Mouse (Mus musculus) adrenal gland, adult 10 weeks (tissue): ENCODE results near the gene Tle3. TPM values are rescaled to one million over a fixed set of nuclear protein-coding genes. Genes with fewer than 3 reads are reported as not detected.

Experiments
- polyA plus RNA-seq: library from polyadenylated mRNA; stranded (reverse); fragments of 350-450 nt; fragmentation: Illumina TruSeq; extraction: RNeasy Lipid Tissue Mini Kit (QIAGEN cat#74804); gene quantifications from one replicate; pipeline ENCODE4 v1.2.3, GENCODE M21; 2014; ENCODE audit warnings: low read depth, low replicate concordance

Gene Tle3
- 43.9 TPM for polyA plus RNA-seq

DNA sequence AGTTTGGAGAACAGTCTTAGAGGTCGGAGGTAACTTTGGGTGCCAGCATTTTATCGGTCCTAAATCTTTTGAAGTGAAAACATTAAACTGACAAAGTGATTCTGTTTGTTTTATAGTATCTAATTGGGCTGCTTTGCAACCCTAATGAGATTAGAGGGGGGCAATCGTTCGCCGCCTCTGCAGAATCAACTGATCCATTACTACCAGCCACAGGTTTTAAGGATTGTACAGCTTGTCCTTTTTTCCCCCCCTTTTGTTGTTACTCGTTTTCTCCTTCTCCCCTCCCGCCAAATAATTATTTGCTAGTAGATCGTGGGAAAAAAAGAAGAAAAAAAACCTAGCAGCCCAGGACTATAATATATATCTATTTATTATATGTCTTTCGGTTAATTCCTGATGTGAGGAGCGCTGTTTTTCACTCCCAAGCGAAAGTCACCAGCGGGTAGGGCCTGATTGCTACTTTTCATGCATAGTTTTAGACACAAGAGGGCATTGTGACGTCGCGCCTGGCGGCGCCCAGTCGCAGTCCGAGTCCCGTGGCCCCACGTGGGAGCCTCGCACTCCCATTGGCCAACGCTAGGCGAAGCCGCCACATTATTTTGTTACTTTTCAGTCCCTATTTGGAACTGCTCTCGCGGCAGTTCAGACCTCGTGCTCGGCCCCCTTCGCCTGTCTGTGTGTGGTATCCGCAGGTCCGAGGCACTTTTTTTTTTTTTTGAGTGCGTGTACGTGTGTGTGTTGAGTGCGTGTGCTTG, at the start of gene Tle3:
Gene Tle3 (plus strand): TSS at position 612 of the 755 bp plus-strand sequence.

